Mouse (Mus musculus) bone marrow macrophage, adult 2 months (primary cell): ENCODE measurements at regions not wholly inside any gene's neighbourhood (a gene's known extent, or its start where the extent isn't known, plus 50 kb on each side); places are given as distances from the start of the nearest gene placed in this dataset.

Experiments
- H3K27ac ChIP-seq: 2 replicates; pipeline ENCODE4 v1.5.1; 2012; ENCODE audit warnings: low read depth, low read length; ENCODE audit not compliant: insufficient read depth
- H3K4me1 ChIP-seq: 2 replicates; pipeline ENCODE4 v1.6.1; 2012; ENCODE audit warnings: low read length; ENCODE audit not compliant: control insufficient read depth, insufficient read depth
- H3K4me3 ChIP-seq: 2 replicates; pipeline ENCODE4 v1.5.1; 2012; ENCODE audit warnings: mild to moderate bottlenecking, low read length, moderate library complexity; ENCODE audit not compliant: insufficient read depth
- CTCF ChIP-seq: IDR thresholded peaks from 2 replicates; pipeline ENCODE4 v1.5.1; 2012; ENCODE audit warnings: low read depth, mild to moderate bottlenecking, low read length, moderate library complexity
- POLR2A ChIP-seq: IDR thresholded peaks from 2 replicates; pipeline ENCODE4 v1.6.1; 2012; ENCODE audit warnings: mild to moderate bottlenecking, low read depth, low read length, borderline replicate concordance

DNA sequence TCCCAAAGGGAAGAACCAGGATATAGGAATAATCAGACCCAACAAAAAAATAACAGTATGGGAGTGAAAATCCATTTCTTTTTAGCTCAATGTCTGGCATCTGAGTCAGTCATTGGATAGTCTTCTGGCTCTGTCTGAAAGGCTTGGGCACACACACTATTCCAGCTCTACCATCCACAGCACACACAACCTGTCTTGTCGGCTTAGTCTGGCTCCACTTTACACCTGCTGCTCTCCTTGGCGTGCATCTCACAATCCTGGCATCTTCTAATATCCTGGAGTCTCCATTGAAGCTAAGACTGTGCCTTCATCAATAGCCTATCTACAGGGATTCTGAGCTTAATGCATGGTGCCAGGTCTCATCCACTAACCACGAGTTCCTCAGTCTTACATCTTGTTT lies 213.0 kb downstream of the Fam169b start:
- H3K4me1 ChIP-seq: no peaks in the 10 kb centered on the region
- H3K4me3 ChIP-seq: no peak overlapping the region
- no peak overlapping the region for H3K27ac ChIP-seq
- TF ChIP-seq POLR2A: no peak
- TF ChIP-seq CTCF: no peak

- Histone ChIP-seq H3K4me3 (no peak overlapping the region), H3K27ac (no peak overlapping the region)
- no peak for TF ChIP-seq CTCF
- no peak for TF ChIP-seq POLR2A
These were observed 208.9 kb downstream of the Fam169b start for GRCm38 (mm10) chr7:68482553-68482952.

GRCm38 (mm10) chr7:68480770-68481169 lies 207.1 kb downstream of the Fam169b start:
- H3K4me3 ChIP-seq: no peak overlapping the region
- H3K27ac ChIP-seq: no peak overlapping the region
- H3K4me1 ChIP-seq: no peaks in the 10 kb centered on the region
- no peak for TF ChIP-seq POLR2A
- TF ChIP-seq CTCF: peak; percentile 30; the same call in 1 of the 2 replicates

More at GRCm38 (mm10) chr7:68482553-68482952, 208.9 kb downstream of the Fam169b start:
- H3K4me1 ChIP-seq: no peaks in the 10 kb centered on the region

GRCm38 (mm10) chr7:68480336-68480735 lies 206.7 kb downstream of the Fam169b start:
- Histone ChIP-seq H3K4me1 (no peaks in the 10 kb centered on the region), H3K4me3 (no peak overlapping the region), H3K27ac (no peak overlapping the region)
- no peak for TF ChIP-seq POLR2A
- TF ChIP-seq CTCF: no peak

DNA sequence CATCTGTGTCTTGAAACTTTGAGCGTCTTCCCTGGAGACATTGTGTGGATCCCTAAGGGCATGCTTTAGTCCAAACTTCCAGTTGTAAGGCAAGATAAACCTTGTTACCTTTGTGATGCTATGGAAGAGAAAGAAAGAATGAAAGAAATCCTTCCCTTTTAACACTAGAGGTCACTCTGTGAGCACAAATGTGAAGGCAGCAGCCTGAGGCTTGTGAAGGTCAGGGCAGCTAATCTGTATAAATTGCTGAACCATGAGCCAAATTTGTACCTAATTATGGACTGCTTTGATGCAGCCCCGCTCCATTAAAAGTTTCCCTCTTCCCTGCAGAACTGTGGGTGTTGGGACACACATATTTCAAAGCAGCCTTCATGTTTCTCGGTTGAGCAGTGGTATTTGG lies 204.4 kb downstream of the Fam169b start:
- H3K4me3 ChIP-seq: no peak overlapping the region
- H3K4me1 ChIP-seq: no peaks in the 10 kb centered on the region
- H3K27ac ChIP-seq: no peak overlapping the region
- no peak for TF ChIP-seq POLR2A
- no peak for TF ChIP-seq CTCF

- no peak overlapping the region for H3K27ac ChIP-seq
- no peak overlapping the region for H3K4me3 ChIP-seq
- TF ChIP-seq POLR2A (no peak), CTCF (no peak)
- H3K4me1 ChIP-seq: no peaks in the 10 kb centered on the region
These were observed 199.2 kb downstream of the Fam169b start for GRCm38 (mm10) chr7:68472800-68473199.

DNA sequence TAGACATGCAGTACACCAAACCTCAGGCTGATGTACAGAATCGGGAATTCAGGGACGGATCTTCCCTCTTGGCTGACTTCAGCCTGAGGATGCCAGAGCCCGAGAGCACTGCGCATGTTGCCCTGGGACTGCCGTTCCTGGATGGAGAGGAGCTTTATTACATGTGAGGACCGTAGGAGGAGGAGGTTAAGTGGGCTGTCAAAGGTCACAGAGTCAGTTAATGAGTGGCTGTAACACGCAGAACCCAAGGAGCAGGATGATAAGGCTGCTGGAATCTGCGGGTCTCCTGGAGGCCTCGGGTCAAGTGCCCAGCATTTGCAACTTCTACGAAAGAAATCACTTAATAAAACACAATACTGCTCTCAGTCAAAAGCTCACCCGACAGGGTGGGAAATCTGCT lies 197.3 kb downstream of the Fam169b start:
- H3K4me1 ChIP-seq: no peaks in the 10 kb centered on the region
- H3K4me3 ChIP-seq: no peak overlapping the region
- TF ChIP-seq POLR2A (no peak), CTCF (no peak)
- no peak overlapping the region for H3K27ac ChIP-seq

DNA sequence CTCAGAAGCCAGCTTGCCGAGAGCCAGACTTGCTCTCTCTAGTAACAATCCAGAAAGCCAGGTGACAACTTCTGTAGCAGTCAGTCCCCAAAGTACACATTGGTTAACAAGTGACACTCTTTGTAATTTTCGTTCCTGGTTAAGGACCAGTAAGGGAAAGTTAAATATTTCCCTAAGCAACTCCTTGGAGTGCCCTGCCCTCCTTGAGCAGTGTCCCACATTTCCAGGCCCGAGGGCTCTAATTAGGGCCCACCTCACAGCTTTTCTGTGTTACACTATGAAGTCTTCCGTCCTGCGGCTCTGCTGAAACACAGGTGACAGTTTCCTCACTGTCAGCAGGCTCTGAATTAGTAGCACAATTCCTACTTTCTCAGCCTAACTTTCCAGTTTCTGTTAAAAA lies 194.9 kb downstream of the Fam169b start:
- TF ChIP-seq CTCF (no peak), POLR2A (no peak)

GRCm38 (mm10) chr7:68457842-68458241 lies 184.2 kb downstream of the Fam169b start:
- TF ChIP-seq CTCF (no peak), POLR2A (no peak)
- Histone ChIP-seq H3K27ac (no peak overlapping the region), H3K4me3 (no peak overlapping the region), H3K4me1 (no peaks in the 10 kb centered on the region)

More for the DNA sequence above, 194.9 kb downstream of the Fam169b start:
- Histone ChIP-seq H3K27ac (no peak overlapping the region), H3K4me1 (no peaks in the 10 kb centered on the region), H3K4me3 (no peak overlapping the region)

GRCm38 (mm10) chr7:68455451-68455850 lies 181.8 kb downstream of the Fam169b start:
- TF ChIP-seq CTCF (no peak), POLR2A (no peak)
- H3K4me1 ChIP-seq: no peaks in the 10 kb centered on the region
- no peak overlapping the region for H3K4me3 ChIP-seq
- no peak overlapping the region for H3K27ac ChIP-seq
